Mouse (Mus musculus) hindbrain, embryonic 14.5 days (tissue): ENCODE results near the gene Pcsk6. TPM values are rescaled to one million over a fixed set of nuclear protein-coding genes. Genes with fewer than 3 reads are reported as not detected.
"Not testable (repeated sequence)": the region's sequence is repeated elsewhere in the genome, so short reads cannot be mapped to it uniquely, and the experiment has no call there.

ENCODE experiments used
- ATAC-seq: fragments of 200-750 bp; cut with Nextera tagmentation; 2 replicates; pipeline ENCODE4 v1.8.0; 2017; ENCODE audit warnings: moderate number of reproducible peaks, mild to moderate bottlenecking, moderate TSS enrichment, moderate library complexity; ENCODE audit not compliant: low FRiP score
- DNase-seq: peaks from one replicate; pipeline ENCODE4 v3.0.0-alpha.2; 2015; ENCODE audit warnings: low spot score
- H3K27ac ChIP-seq: fragments of 300-500 bp; sonication (generic); 2 replicates; pipeline ENCODE4 v1.5.1; 2014; ENCODE audit warnings: mild to moderate bottlenecking, moderate library complexity
- H3K27me3 ChIP-seq: fragments of 300-500 bp; sonication (generic); 2 replicates; pipeline ENCODE4 v1.6.1; 2014; ENCODE audit warnings: mild to moderate bottlenecking, low read length, mixed read lengths; ENCODE audit not compliant: control insufficient read depth, insufficient read depth
- H3K36me3 ChIP-seq: fragments of 300-500 bp; sonication (generic); replicated peaks from 2 replicates; pipeline ENCODE4 v1.6.1; 2014; ENCODE audit not compliant: control insufficient read depth, insufficient read depth
- H3K4me1 ChIP-seq: fragments of 300-500 bp; sonication (generic); replicated peaks from 2 replicates; pipeline ENCODE4 v1.6.1; 2014; ENCODE audit warnings: antibody characterized with exemption, low read length, mixed read lengths; ENCODE audit not compliant: control insufficient read depth, insufficient read depth
- H3K4me2 ChIP-seq: fragments of 300-500 bp; sonication (generic); replicated peaks from 2 replicates; pipeline ENCODE4 v1.6.1; 2014; ENCODE audit warnings: mild to moderate bottlenecking, moderate library complexity
- H3K4me3 ChIP-seq: fragments of 300-500 bp; sonication (generic); replicated peaks from 2 replicates; pipeline ENCODE4 v1.5.1; 2014; ENCODE audit warnings: mild to moderate bottlenecking, low read length
- H3K9ac ChIP-seq: fragments of 300-500 bp; sonication (generic); 2 replicates; pipeline ENCODE4 v1.6.1; 2014
- H3K9me3 ChIP-seq: fragments of 300-500 bp; sonication (generic); 2 replicates; pipeline ENCODE4 v1.6.1; 2016; ENCODE audit warnings: low read length; ENCODE audit not compliant: control insufficient read depth
- WGBS: fragments of 180-500 bp; shearing (Covaris S2); extraction: QIAGEN DNeasy Blood & Tissue Kit; methylation state at CpG from one replicate; pipeline ENCODE4 v1.1.7; 2014; 5-methylcytosine and 5-hydroxymethylcytosine counted together
- polyA plus RNA-seq: library from polyadenylated mRNA; unstranded; fragments of >200 nt; fragmentation: Nextera tagmentation; extraction: Ambion mirVana; gene quantifications from 2 replicates; pipeline ENCODE4 v1.2.1, GENCODE M21; 2014

Pcsk6 gene
- polyA plus RNA-seq, 1 experiment from 2014 or later, result 1.9 TPM

- Histone ChIP-seq H3K9me3 (no peaks in the 10 kb centered on the region), H3K4me1 (peaks cover 15% of the 10 kb centered on the region), H3K9ac (no peak overlapping the region), H3K4me3 (no peak overlapping the region), H3K4me2 (no peak overlapping the region), H3K27ac (no peak overlapping the region), H3K36me3 (no peaks in the 10 kb centered on the region), H3K27me3 (no peaks in the 10 kb centered on the region)
- WGBS, result 81% methylated on average over 12 of the region's 12 CpGs
- DNase-seq (no peak), ATAC-seq (no peak)
Measured at GRCm38 (mm10) chr7:66048446-66049230, 187.1 kb downstream of the Pcsk6 start.

GRCm38 (mm10) chr7:66053946-66054483 lies 192.5 kb downstream of the Pcsk6 start:
- DNase-seq, result no peak
- no peaks in the 10 kb centered on the region for H3K27me3 ChIP-seq
- H3K4me1 ChIP-seq, result no peaks in the 10 kb centered on the region
- no peak for ATAC-seq
- H3K27ac ChIP-seq, result no peak overlapping the region
- no peaks in the 10 kb centered on the region for H3K36me3 ChIP-seq
- H3K4me2 ChIP-seq, result no peak overlapping the region
- WGBS, result 88% methylated on average over 4 of the region's 4 CpGs
- no peak overlapping the region for H3K4me3 ChIP-seq
- H3K9me3 ChIP-seq, result no peaks in the 10 kb centered on the region
- H3K9ac ChIP-seq, result no peak overlapping the region

GRCm38 (mm10) chr7:66055356-66055755 lies 193.8 kb downstream of the Pcsk6 start:
- H3K27me3 ChIP-seq, H3K9ac ChIP-seq, H3K4me2 ChIP-seq, H3K4me1 ChIP-seq, H3K4me3 ChIP-seq, ATAC-seq, H3K36me3 ChIP-seq, H3K27ac ChIP-seq, H3K9me3 ChIP-seq: not testable (repeated sequence)
- peak; percentile 77 for DNase-seq
- 10% methylated on average over 2 of the region's 2 CpGs for WGBS

GRCm38 (mm10) chr7:66058703-66059102 lies 197.2 kb downstream of the Pcsk6 start, which contains the start of gene Snrpa1:
Gene Snrpa1 (plus strand): TSS chr7:66059003.
- no peak for ATAC-seq

GRCm38 (mm10) chr7:66060066-66060956 lies 198.8 kb downstream of the Pcsk6 start:
- H3K9me3 ChIP-seq, result no peaks in the 10 kb centered on the region
- under 1% methylated on average over 59 of the region's 64 CpGs for WGBS
- DNase-seq (peak; percentile 86), ATAC-seq (peak; percentile 95)
- no peaks in the 10 kb centered on the region for H3K27me3 ChIP-seq
- H3K4me3 ChIP-seq, result peak overlapping the region; percentile 80
- peak overlapping the region; percentile 84 for H3K4me2 ChIP-seq
- H3K27ac ChIP-seq, result peak overlapping the region; percentile 56; the same call in 1 of the 2 replicates
- H3K4me1 ChIP-seq, result peaks cover 12% of the 10 kb centered on the region
- H3K36me3 ChIP-seq, result peaks cover 30% of the 10 kb centered on the region
- peak overlapping the region; percentile 88 for H3K9ac ChIP-seq

More at GRCm38 (mm10) chr7:66058703-66059102, 197.2 kb downstream of the Pcsk6 start, which contains the start of gene Snrpa1:
- H3K4me1 ChIP-seq, result peaks cover 12% of the 10 kb centered on the region
- H3K36me3 ChIP-seq, result peaks cover 15% of the 10 kb centered on the region
- WGBS, result 69% methylated on average over 1 of the region's 1 CpGs
- peak within 1 kb of the TSS; percentile 80 for H3K4me3 ChIP-seq
- H3K9ac ChIP-seq, result no peak within 1 kb of the TSS
- DNase-seq, result no peak
- peak within 1 kb of the TSS; percentile 84 for H3K4me2 ChIP-seq
- H3K27ac ChIP-seq, result no peak within 1 kb of the TSS
- no peaks in the 10 kb centered on the region for H3K27me3 ChIP-seq
- no peaks in the 10 kb centered on the region for H3K9me3 ChIP-seq

GRCm38 (mm10) chr7:66061057-66061456 lies 199.5 kb downstream of the Pcsk6 start:
- DNase-seq (no peak), ATAC-seq (no peak)
- peak overlapping the region; percentile 88 for H3K9ac ChIP-seq
- no peaks in the 10 kb centered on the region for H3K9me3 ChIP-seq
- H3K27ac ChIP-seq, result no peak overlapping the region
- H3K4me1 ChIP-seq, result peaks cover 12% of the 10 kb centered on the region
- peaks cover 37% of the 10 kb centered on the region for H3K36me3 ChIP-seq
- peak overlapping the region; percentile 84 for H3K4me2 ChIP-seq
- WGBS, result 3% methylated on average over 14 of the region's 14 CpGs
- peak overlapping the region; percentile 80 for H3K4me3 ChIP-seq
- H3K27me3 ChIP-seq, result no peaks in the 10 kb centered on the region

GRCm38 (mm10) chr7:66076411-66076810 lies 214.9 kb downstream of the Pcsk6 start:
- no peaks in the 10 kb centered on the region for H3K27me3 ChIP-seq
- H3K4me3 ChIP-seq, result no peak overlapping the region
- H3K36me3 ChIP-seq, result peaks cover 60% of the 10 kb centered on the region
- no peak overlapping the region for H3K27ac ChIP-seq
- H3K4me2 ChIP-seq, result no peak overlapping the region
- peak; percentile 36 for DNase-seq
- no peak overlapping the region for H3K9ac ChIP-seq
- no peak for ATAC-seq
- 70% methylated on average over 2 of the region's 2 CpGs for WGBS
- peaks cover 18% of the 10 kb centered on the region for H3K4me1 ChIP-seq
- no peaks in the 10 kb centered on the region for H3K9me3 ChIP-seq

- peak within 1 kb of the TSS; percentile 70 for H3K4me3 ChIP-seq
- ATAC-seq, result peak; percentile 100
- no peaks in the 10 kb centered on the region for H3K9me3 ChIP-seq
- DNase-seq, result peak; percentile 96
- peaks cover 18% of the 10 kb centered on the region for H3K4me1 ChIP-seq
- under 1% methylated on average over 62 of the region's 65 CpGs for WGBS
- H3K27me3 ChIP-seq, result no peaks in the 10 kb centered on the region
- H3K9ac ChIP-seq, result peak within 1 kb of the TSS; percentile 60
- H3K36me3 ChIP-seq, result peaks cover 58% of the 10 kb centered on the region
- peak within 1 kb of the TSS; percentile 78 for H3K4me2 ChIP-seq
- peak within 1 kb of the TSS; percentile 67 for H3K27ac ChIP-seq
Measured at GRCm38 (mm10) chr7:66079364-66080230, 218.1 kb downstream of the Pcsk6 start, which contains the start of gene Selenos. Gene Selenos (plus strand): TSS chr7:66079649.
